Mouse (Mus musculus): ENCODE measurements around the gene Arfgap2.
"Not testable (repeated sequence)": the region's sequence is repeated elsewhere in the genome, so short reads cannot be mapped to it uniquely, and the experiment has no call there.

The Arfgap2 gene

GRCm38 (mm10) chr2:91264711-91265681 lies at the start of gene Arfgap2:
Gene Arfgap2 (plus strand): TSS chr2:91264974.
- DNase-seq = peak; percentile 98 to 99

GRCm38 (mm10) chr2:91217032-91217431 lies 47.7 kb upstream of the Arfgap2 start:
- no peak for DNase-seq

- DNase-seq = no peak
Measured at GRCm38 (mm10) chr2:91220501-91220900, 44.3 kb upstream of the Arfgap2 start.

GRCm38 (mm10) chr2:91223614-91224013 lies 41.2 kb upstream of the Arfgap2 start:
- DNase-seq = no peak

- no peak for DNase-seq
Measured at GRCm38 (mm10) chr2:91229735-91230134, 35.0 kb upstream of the Arfgap2 start.

GRCm38 (mm10) chr2:91236601-91237510 lies 27.9 kb upstream of the Arfgap2 start, which contains the start of gene Ddb2:
Gene Ddb2 (minus strand): TSS chr2:91236982.
- peak; percentile 97 to 98 for DNase-seq

GRCm38 (mm10) chr2:91237511-91238080 lies 27.2 kb upstream of the Arfgap2 start:
- DNase-seq = not testable (repeated sequence)

GRCm38 (mm10) chr2:91242547-91242946 lies 22.2 kb upstream of the Arfgap2 start:
- DNase-seq = no peak

GRCm38 (mm10) chr2:91243416-91243815 lies 21.4 kb upstream of the Arfgap2 start:
- DNase-seq = no peak

GRCm38 (mm10) chr2:91244557-91245228 lies 20.1 kb upstream of the Arfgap2 start:
- no peak for DNase-seq

- DNase-seq = no peak
Measured at GRCm38 (mm10) chr2:91248366-91248765, 16.4 kb upstream of the Arfgap2 start.

- DNase-seq = no peak
Measured at GRCm38 (mm10) chr2:91252001-91252400, 12.8 kb upstream of the Arfgap2 start.

- no peak for DNase-seq
Measured at GRCm38 (mm10) chr2:91252512-91252911, 12.3 kb upstream of the Arfgap2 start.

- no peak for DNase-seq
Measured at GRCm38 (mm10) chr2:91254725-91255380, 9.9 kb upstream of the Arfgap2 start.

GRCm38 (mm10) chr2:91255661-91256150 lies 9.1 kb upstream of the Arfgap2 start, which contains the start of gene Pacsin3:
Gene Pacsin3 (plus strand): TSS chr2:91255954.
- DNase-seq = peak; percentile 52 to 67

GRCm38 (mm10) chr2:91256256-91257125 lies 8.3 kb upstream of the Arfgap2 start:
- DNase-seq = peak; percentile 75 to 84

GRCm38 (mm10) chr2:91257126-91257980 lies 7.4 kb upstream of the Arfgap2 start:
- peak; percentile 78 to 86 for DNase-seq

- DNase-seq = no peak
Measured at GRCm38 (mm10) chr2:91258054-91258453, 6.7 kb upstream of the Arfgap2 start.

GRCm38 (mm10) chr2:91258830-91259229 lies 5.9 kb upstream of the Arfgap2 start:
- DNase-seq = no peak
